Mouse (Mus musculus): ENCODE results near the gene Tmem115. TPM values are rescaled to one million over a fixed set of nuclear protein-coding genes. Genes with fewer than 3 reads are reported as not detected.
"Not testable (repeated sequence)": the region's sequence is repeated elsewhere in the genome, so short reads cannot be mapped to it uniquely, and the experiment has no call there.

The Tmem115 gene
- polyA plus RNA-seq, 1 experiment from 2014 or later, result 44.4 TPM

DNA sequence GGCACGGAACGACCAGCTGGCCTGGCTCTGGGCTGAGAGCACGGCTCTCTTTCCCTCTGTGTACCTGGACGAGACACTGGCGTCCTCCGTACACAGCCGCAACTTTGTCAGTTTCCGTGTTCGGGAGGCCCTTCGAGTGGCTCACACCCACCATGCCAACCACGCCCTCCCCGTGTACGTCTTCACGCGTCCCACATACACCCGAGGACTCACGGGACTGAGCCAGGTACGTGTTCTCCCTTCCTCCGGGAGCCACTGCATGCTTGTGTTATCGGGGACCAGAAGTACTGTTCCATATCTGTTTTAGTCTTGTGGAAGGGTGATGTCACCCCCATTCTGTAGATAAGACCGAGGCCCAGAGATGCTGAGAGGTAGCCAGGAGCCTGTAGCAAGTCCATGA lies 37.1 kb downstream of the Tmem115 start:
- peaks cover 46% of the 10 kb centered on the region for H3K36me3 ChIP-seq (ENCODE audit: control insufficient read depth, insufficient read depth, low read length)
- 92% methylated on average over 21 of the region's 21 CpGs for WGBS
- H3K9ac ChIP-seq (ENCODE audit: low read length), result peak overlapping the region; percentile 92
- peak overlapping the region; percentile 88; the same call in 1 of the 2 replicates for H3K4me3 ChIP-seq (ENCODE audit: low read depth, low read length)
- H3K4me1 ChIP-seq (ENCODE audit: control insufficient read depth, insufficient read depth, low read length), result peaks cover 25% of the 10 kb centered on the region
- H3K4me2 ChIP-seq (ENCODE audit: low read length), result peak overlapping the region; percentile 92
- no peak overlapping the region; the same call in 1 of the 2 replicates for H3K27ac ChIP-seq (ENCODE audit: low read depth, low read length)
- no peaks in the 10 kb centered on the region for H3K27me3 ChIP-seq (replicated peaks; ENCODE audit: control insufficient read depth, insufficient read depth, low read length)
- no peak for ATAC-seq
- DNase-seq (ENCODE audit: low spot score), result no peak
- H3K9me3 ChIP-seq (replicated peaks; ENCODE audit: control insufficient read depth, low read length), result no peaks in the 10 kb centered on the region

DNA sequence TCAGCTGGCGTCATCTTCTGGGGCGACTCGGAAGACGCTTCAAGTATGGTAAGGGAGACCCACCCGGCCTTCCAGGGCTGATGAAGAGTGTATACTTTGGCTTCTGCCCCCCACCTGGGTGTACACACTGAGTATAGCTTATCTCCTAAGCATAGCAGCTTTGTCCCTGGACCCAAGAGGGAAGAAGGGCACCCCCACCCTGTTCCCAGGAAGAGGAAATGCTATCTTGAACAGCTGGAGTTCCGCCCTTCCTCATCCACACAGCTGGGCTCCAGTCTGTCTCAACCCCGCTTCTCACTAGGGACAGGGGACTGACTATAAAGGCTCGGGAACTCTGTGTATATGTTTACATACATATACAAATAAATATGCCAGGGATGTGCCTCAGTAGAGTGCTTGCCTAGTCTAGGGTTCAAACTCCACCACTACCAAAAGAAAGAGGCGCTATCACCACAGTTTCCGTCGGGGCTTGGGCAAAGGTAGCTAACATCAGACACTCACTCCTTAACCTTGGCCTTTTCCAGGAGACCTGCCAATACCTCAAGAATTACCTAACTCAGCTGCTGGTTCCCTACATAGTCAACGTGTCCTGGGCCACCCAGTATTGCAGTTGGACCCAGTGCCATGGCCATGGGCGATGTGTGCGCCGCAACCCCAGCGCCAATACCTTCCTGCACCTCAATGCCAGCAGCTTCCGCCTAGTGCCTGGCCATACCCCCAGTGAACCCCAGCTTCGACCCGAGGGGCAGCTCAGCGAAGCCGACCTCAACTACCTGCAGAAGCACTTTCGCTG lies 38.0 kb downstream of the Tmem115 start:
- H3K36me3 ChIP-seq (ENCODE audit: control insufficient read depth, insufficient read depth, low read length), result peaks cover 39% of the 10 kb centered on the region
- DNase-seq (ENCODE audit: low spot score) (no peak), ATAC-seq (no peak)
- H3K4me1 ChIP-seq (ENCODE audit: control insufficient read depth, insufficient read depth, low read length), result peaks cover 25% of the 10 kb centered on the region
- 94% methylated on average over 22 of the region's 22 CpGs for WGBS
- H3K27ac ChIP-seq (ENCODE audit: low read depth, low read length), result no peak overlapping the region
- H3K27me3 ChIP-seq (replicated peaks; ENCODE audit: control insufficient read depth, insufficient read depth, low read length), result no peaks in the 10 kb centered on the region
- no peaks in the 10 kb centered on the region for H3K9me3 ChIP-seq (replicated peaks; ENCODE audit: control insufficient read depth, low read length)
- H3K4me3 ChIP-seq (ENCODE audit: low read depth, low read length), result no peak overlapping the region
- H3K4me2 ChIP-seq (ENCODE audit: low read length), result no peak overlapping the region
- no peak overlapping the region for H3K9ac ChIP-seq (ENCODE audit: low read length)

DNA sequence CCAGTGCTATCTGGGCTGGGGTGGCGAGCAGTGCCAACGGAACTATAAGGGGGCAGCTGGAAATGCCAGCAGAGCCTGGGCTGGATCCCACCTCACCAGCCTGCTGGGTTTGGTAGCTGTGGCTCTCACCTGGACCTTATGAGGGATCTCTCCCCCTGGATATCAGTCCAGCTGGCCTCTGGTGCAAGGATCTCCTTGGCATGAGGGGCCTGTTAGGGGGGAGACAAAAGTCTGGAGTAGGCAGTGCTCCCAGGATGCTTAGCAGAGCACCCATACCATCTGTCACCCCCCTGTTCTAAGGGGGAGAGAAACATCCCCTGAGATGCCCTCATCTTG lies 38.5 kb downstream of the Tmem115 start:
- Histone ChIP-seq H3K9ac (ENCODE audit: low read length) (no peak overlapping the region), H3K4me3 (ENCODE audit: low read depth, low read length) (no peak overlapping the region), H3K4me2 (ENCODE audit: low read length) (no peak overlapping the region), H3K4me1 (ENCODE audit: control insufficient read depth, insufficient read depth, low read length) (peaks cover 25% of the 10 kb centered on the region), H3K9me3 (replicated peaks; ENCODE audit: control insufficient read depth, low read length) (no peaks in the 10 kb centered on the region), H3K36me3 (ENCODE audit: control insufficient read depth, insufficient read depth, low read length) (peaks cover 39% of the 10 kb centered on the region), H3K27ac (ENCODE audit: low read depth, low read length) (no peak overlapping the region), H3K27me3 (replicated peaks; ENCODE audit: control insufficient read depth, insufficient read depth, low read length) (no peaks in the 10 kb centered on the region)
- ATAC-seq (no peak), DNase-seq (ENCODE audit: low spot score) (no peak)
- WGBS, result 97% methylated on average over 2 of the region's 2 CpGs

DNA sequence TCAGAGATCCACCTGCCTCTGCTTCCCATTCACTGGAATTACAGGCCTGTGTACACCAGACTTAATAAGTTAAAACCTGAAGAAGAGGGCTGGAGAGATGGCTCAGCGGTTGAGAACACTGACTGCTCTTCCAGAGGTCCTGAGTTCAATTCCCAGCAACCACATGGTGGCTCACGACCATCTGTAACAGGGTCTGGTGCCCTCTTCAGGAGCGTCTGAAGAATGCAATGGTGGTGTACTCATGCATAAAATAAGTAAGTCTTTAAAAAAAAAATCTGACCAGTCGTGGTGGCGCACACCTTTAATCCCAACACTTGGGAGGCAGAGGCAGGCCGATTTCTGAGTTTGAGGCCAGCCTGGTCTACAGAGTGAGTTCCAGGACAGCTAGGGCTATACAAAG lies 40.0 kb downstream of the Tmem115 start:
- DNase-seq (ENCODE audit: low spot score); H3K9ac ChIP-seq (ENCODE audit: low read length); H3K27me3 ChIP-seq (replicated peaks; ENCODE audit: control insufficient read depth, insufficient read depth, low read length); ATAC-seq; H3K4me3 ChIP-seq (ENCODE audit: low read depth, low read length); H3K27ac ChIP-seq (ENCODE audit: low read depth, low read length); H3K9me3 ChIP-seq (replicated peaks; ENCODE audit: control insufficient read depth, low read length); H3K4me2 ChIP-seq (ENCODE audit: low read length): not testable (repeated sequence)
- H3K4me1 ChIP-seq (ENCODE audit: control insufficient read depth, insufficient read depth, low read length), result peaks cover 15% of the 10 kb centered on the region
- H3K36me3 ChIP-seq (ENCODE audit: control insufficient read depth, insufficient read depth, low read length), result peaks cover 39% of the 10 kb centered on the region
- 80% methylated on average over 6 of the region's 6 CpGs for WGBS

DNA sequence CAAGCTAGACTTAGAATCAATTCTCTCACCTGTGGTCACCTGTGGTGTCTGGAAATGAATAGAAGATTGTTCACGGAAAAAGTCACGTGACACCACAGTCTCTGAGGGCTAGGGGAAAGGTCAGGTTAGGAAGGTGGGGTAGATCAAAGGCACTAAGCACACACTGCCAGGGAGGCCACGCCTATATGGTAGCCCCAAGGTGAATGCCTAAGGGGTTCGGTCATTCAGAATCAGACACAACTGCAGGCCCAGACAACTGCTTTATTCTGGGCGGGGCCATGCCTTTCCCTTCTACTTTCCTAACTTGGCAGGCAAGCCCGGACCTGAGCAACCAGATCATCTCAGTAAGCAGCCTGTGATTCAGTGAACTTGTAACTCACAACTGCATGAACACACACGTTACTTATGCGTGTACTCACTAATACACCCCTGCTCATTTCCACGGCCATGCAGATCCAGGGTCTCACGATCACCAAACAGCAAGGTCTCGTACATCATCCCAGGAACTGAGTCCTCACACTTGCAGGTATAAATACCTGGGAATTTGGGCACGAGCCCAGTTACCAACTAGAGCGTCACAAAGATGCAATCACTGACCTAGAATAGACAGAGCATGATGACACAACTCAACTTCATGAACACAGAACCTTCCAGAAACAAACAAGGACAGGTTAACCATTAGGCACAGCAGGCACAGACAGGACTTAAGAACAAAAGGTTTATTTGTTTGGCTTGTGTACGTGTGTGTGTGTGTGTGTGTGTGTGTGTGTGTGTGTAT lies 42.0 kb downstream of the Tmem115 start:
- peaks cover 13% of the 10 kb centered on the region for H3K4me1 ChIP-seq (ENCODE audit: control insufficient read depth, insufficient read depth, low read length)
- H3K9me3 ChIP-seq (replicated peaks; ENCODE audit: control insufficient read depth, low read length), result no peaks in the 10 kb centered on the region
- DNase-seq (ENCODE audit: low spot score) (no peak), ATAC-seq (no peak)
- 87% methylated on average over 14 of the region's 14 CpGs for WGBS
- no peak overlapping the region for H3K4me2 ChIP-seq (ENCODE audit: low read length)
- no peak overlapping the region for H3K9ac ChIP-seq (ENCODE audit: low read length)
- no peak overlapping the region for H3K27ac ChIP-seq (ENCODE audit: low read depth, low read length)
- H3K4me3 ChIP-seq (ENCODE audit: low read depth, low read length), result no peak overlapping the region
- peaks cover 37% of the 10 kb centered on the region for H3K36me3 ChIP-seq (ENCODE audit: control insufficient read depth, insufficient read depth, low read length)
- no peaks in the 10 kb centered on the region for H3K27me3 ChIP-seq (replicated peaks; ENCODE audit: control insufficient read depth, insufficient read depth, low read length)

DNA sequence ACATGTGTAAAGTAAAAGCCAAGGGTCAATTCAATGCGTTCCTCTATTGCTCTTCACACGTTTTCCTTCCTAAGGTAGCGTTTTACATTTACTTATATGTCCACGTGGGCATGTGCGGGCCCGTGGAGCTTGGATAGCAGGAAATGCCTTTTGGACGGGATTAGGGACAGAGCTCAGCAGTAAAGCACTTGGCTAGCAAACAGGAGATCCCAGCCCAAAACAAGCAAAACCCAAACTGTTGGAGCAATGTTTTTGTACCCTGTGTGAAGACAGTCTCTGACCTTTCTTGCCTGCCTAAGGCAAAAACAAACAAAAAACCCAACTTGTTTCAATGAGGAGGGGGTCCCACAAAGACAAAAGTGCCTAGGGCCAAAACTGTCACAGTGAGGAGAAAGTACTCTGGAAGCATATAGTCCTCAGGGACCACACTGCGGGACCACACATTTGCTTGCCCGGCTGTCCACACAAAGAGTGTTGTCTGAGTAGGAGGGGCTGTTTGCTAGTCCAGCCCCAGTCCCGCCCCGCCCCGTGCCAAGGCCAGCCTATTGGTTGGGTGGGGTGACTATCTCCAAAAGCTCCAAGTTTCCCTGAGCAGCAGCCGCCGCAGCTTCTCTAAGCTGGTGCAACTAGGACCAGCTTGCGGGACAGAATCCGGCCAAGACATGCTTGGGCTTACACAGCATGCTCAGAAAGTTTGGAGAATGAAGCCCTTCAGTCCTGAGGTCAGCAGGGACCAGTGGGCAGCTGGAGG lies 42.8 kb downstream of the Tmem115 start, which contains the start of gene Hyal1:
Gene Hyal1, plus strand, starts transcription at position 571 of the 751 bp plus-strand sequence.
- no peaks in the 10 kb centered on the region for H3K27me3 ChIP-seq (replicated peaks; ENCODE audit: control insufficient read depth, insufficient read depth, low read length)
- H3K9me3 ChIP-seq (replicated peaks; ENCODE audit: control insufficient read depth, low read length), result no peaks in the 10 kb centered on the region
- H3K4me1 ChIP-seq (ENCODE audit: control insufficient read depth, insufficient read depth, low read length), result peaks cover 13% of the 10 kb centered on the region
- DNase-seq (ENCODE audit: low spot score), result peak; percentile 82
- H3K4me3 ChIP-seq (ENCODE audit: low read depth, low read length), result 0 out of 2 replicates have a peak within 1 kb of the TSS, but pooled peaks have one; percentile 11
- peak within 1 kb of the TSS; percentile 58; the same call in 1 of the 2 replicates for H3K27ac ChIP-seq (ENCODE audit: low read depth, low read length)
- peaks cover 29% of the 10 kb centered on the region for H3K36me3 ChIP-seq (ENCODE audit: control insufficient read depth, insufficient read depth, low read length)
- H3K4me2 ChIP-seq (ENCODE audit: low read length), result peak within 1 kb of the TSS; percentile 46
- 26% methylated on average over 16 of the region's 16 CpGs for WGBS
- peak; percentile 69 for ATAC-seq
- H3K9ac ChIP-seq (ENCODE audit: low read length), result peak within 1 kb of the TSS; percentile 38; the same call in 1 of the 2 replicates

DNA sequence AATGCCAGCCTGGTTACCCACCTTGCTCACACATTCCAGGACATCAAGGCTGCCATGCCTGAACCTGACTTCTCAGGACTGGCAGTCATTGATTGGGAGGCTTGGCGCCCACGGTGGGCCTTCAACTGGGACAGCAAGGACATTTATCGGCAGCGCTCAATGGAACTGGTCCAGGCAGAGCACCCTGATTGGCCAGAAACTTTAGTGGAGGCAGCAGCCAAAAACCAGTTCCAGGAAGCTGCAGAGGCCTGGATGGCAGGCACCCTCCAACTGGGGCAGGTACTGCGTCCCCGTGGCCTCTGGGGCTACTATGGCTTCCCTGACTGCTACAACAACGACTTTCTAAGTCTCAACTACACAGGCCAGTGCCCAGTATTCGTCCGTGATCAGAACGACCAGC lies 44.1 kb downstream of the Tmem115 start:
- Histone ChIP-seq H3K27ac (ENCODE audit: low read depth, low read length) (no peak overlapping the region), H3K9ac (ENCODE audit: low read length) (no peak overlapping the region), H3K27me3 (replicated peaks; ENCODE audit: control insufficient read depth, insufficient read depth, low read length) (no peaks in the 10 kb centered on the region), H3K4me1 (ENCODE audit: control insufficient read depth, insufficient read depth, low read length) (peaks cover 13% of the 10 kb centered on the region), H3K36me3 (ENCODE audit: control insufficient read depth, insufficient read depth, low read length) (peaks cover 18% of the 10 kb centered on the region), H3K4me3 (ENCODE audit: low read depth, low read length) (no peak overlapping the region), H3K4me2 (ENCODE audit: low read length) (no peak overlapping the region), H3K9me3 (replicated peaks; ENCODE audit: control insufficient read depth, low read length) (no peaks in the 10 kb centered on the region)
- no peak for DNase-seq (ENCODE audit: low spot score)
- 93% methylated on average over 10 of the region's 10 CpGs for WGBS
- no peak for ATAC-seq

DNA sequence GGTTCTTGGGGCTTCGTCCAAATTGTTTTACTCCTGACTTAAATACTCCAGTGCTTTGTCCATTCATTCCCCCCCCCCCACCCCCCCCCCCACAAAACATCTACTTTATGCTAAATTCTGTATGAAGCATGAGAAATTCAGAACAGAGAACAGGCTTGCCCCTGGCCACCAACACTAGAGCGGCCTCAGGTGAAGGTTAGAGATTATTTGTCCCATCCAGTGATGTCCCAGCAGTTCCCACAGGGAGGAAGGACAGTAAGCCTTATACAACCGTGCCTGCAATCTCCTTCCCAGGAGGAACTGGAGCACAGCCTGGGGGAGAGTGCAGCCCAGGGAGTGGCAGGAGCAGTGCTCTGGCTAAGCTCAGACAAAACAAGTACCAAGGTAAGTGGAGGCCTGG lies 44.8 kb downstream of the Tmem115 start, which contains the start of gene Naa80:
Gene Naa80, plus strand, starts transcription at position 301 of the 400 bp plus-strand sequence.
- H3K36me3 ChIP-seq (ENCODE audit: control insufficient read depth, insufficient read depth, low read length), result peaks cover 17% of the 10 kb centered on the region
- H3K27me3 ChIP-seq (replicated peaks; ENCODE audit: control insufficient read depth, insufficient read depth, low read length), result no peaks in the 10 kb centered on the region
- WGBS, result 84% methylated on average over 3 of the region's 3 CpGs
- peaks cover 13% of the 10 kb centered on the region for H3K4me1 ChIP-seq (ENCODE audit: control insufficient read depth, insufficient read depth, low read length)
- DNase-seq (ENCODE audit: low spot score) (no peak), ATAC-seq (no peak)
- no peaks in the 10 kb centered on the region for H3K9me3 ChIP-seq (replicated peaks; ENCODE audit: control insufficient read depth, low read length)
- no peak within 1 kb of the TSS for H3K4me2 ChIP-seq (ENCODE audit: low read length)
- 0 out of 2 replicates have a peak within 1 kb of the TSS, but pooled peaks have one; percentile 21 for H3K9ac ChIP-seq (ENCODE audit: low read length)
- H3K4me3 ChIP-seq (ENCODE audit: low read depth, low read length), result no peak within 1 kb of the TSS
- H3K27ac ChIP-seq (ENCODE audit: low read depth, low read length), result peak within 1 kb of the TSS; percentile 11; the same call in 1 of the 2 replicates
